Mouse (Mus musculus): ENCODE measurements at regions not wholly inside any gene's neighbourhood (a gene's known extent, or its start where the extent isn't known, plus 50 kb on each side); places are given as distances from the start of the nearest gene placed in this dataset.

GRCm38 (mm10) chr4:150771469-150771868 lies 82.2 kb upstream of the Errfi1 start:
- DNase-seq (ENCODE audit: low read depth in 1 of 2, low spot score in 2 of 2): no peak

GRCm38 (mm10) chr4:150769043-150769442 lies 84.7 kb upstream of the Errfi1 start:
- DNase-seq (ENCODE audit: low read depth in 1 of 2, low spot score in 2 of 2): no peak

GRCm38 (mm10) chr4:150758467-150759237 lies 95.1 kb upstream of the Errfi1 start:
- no peak for DNase-seq (ENCODE audit: low read depth in 1 of 2, low spot score in 2 of 2)

GRCm38 (mm10) chr4:150757815-150758426 lies 95.8 kb upstream of the Errfi1 start:
- DNase-seq (ENCODE audit: low read depth in 1 of 2, low spot score in 2 of 2): no peak

- no peak for DNase-seq (ENCODE audit: low read depth in 1 of 2, low spot score in 2 of 2)
Measured at GRCm38 (mm10) chr4:150757291-150757741, 96.4 kb upstream of the Errfi1 start.

GRCm38 (mm10) chr4:150755446-150755845 lies 98.3 kb upstream of the Errfi1 start:
- no peak for DNase-seq (ENCODE audit: low read depth in 1 of 2, low spot score in 2 of 2)

- no peak for DNase-seq (ENCODE audit: low read depth in 1 of 2, low spot score in 2 of 2)
Measured at GRCm38 (mm10) chr4:150752151-150752550, 100.2 kb upstream of the Slc45a1 start.

GRCm38 (mm10) chr4:150750445-150751213 lies 98.7 kb upstream of the Slc45a1 start:
- DNase-seq (ENCODE audit: low read depth in 1 of 2, low spot score in 2 of 2): no peak

- DNase-seq (ENCODE audit: low read depth in 1 of 2, low spot score in 2 of 2): no peak
Measured at GRCm38 (mm10) chr4:150749066-150749465, 97.1 kb upstream of the Slc45a1 start.

GRCm38 (mm10) chr4:150748099-150749000 lies 96.4 kb upstream of the Slc45a1 start:
- no peak for DNase-seq (ENCODE audit: low read depth in 1 of 2, low spot score in 2 of 2)

- no peak for DNase-seq (ENCODE audit: low read depth in 1 of 2, low spot score in 2 of 2)
Measured at GRCm38 (mm10) chr4:150746430-150746923, 94.5 kb upstream of the Slc45a1 start.

- DNase-seq (ENCODE audit: low read depth in 1 of 2, low spot score in 2 of 2): no peak
Measured at GRCm38 (mm10) chr4:150745529-150746429, 93.8 kb upstream of the Slc45a1 start.

- no peak for DNase-seq (ENCODE audit: low read depth in 1 of 2, low spot score in 2 of 2)
Measured at GRCm38 (mm10) chr4:150743508-150743907, 91.5 kb upstream of the Slc45a1 start.

GRCm38 (mm10) chr4:150743103-150743502 lies 91.1 kb upstream of the Slc45a1 start:
- no peak for DNase-seq (ENCODE audit: low read depth in 1 of 2, low spot score in 2 of 2)

GRCm38 (mm10) chr4:150741810-150742209 lies 89.8 kb upstream of the Slc45a1 start:
- no peak for DNase-seq (ENCODE audit: low read depth in 1 of 2, low spot score in 2 of 2)

- DNase-seq (ENCODE audit: low read depth in 1 of 2, low spot score in 2 of 2): no peak
Measured at GRCm38 (mm10) chr4:150740167-150740566, 88.2 kb upstream of the Slc45a1 start.

GRCm38 (mm10) chr4:150738736-150739135 lies 86.8 kb upstream of the Slc45a1 start:
- DNase-seq (ENCODE audit: low read depth in 1 of 2, low spot score in 2 of 2): no peak

GRCm38 (mm10) chr4:150730061-150730812 lies 78.3 kb upstream of the Slc45a1 start:
- no peak for DNase-seq (ENCODE audit: low read depth in 1 of 2, low spot score in 2 of 2)

- DNase-seq (ENCODE audit: low read depth in 1 of 2, low spot score in 2 of 2): no peak
Measured at GRCm38 (mm10) chr4:150726539-150726938, 74.6 kb upstream of the Slc45a1 start.

Measured in monocyte, adult 2 months (primary cell).